Mouse (Mus musculus) bone marrow, adult 2 months (tissue): ENCODE results near the gene Abhd14a.

ENCODE experiments used
- CTCF ChIP-seq: fragments of 200-500 bp; IDR thresholded peaks from 2 replicates; pipeline ENCODE4 v1.5.1; 2011; ENCODE audit warnings: low read length, control low read depth; ENCODE audit not compliant: control insufficient read depth, insufficient read depth
- POLR2A ChIP-seq: fragments of 200-500 bp; IDR thresholded peaks from 2 replicates; pipeline ENCODE4 v1.6.1; 2011; ENCODE audit warnings: low read depth, mild to moderate bottlenecking, control low read depth, low read length, borderline replicate concordance; ENCODE audit not compliant: control insufficient read depth

GRCm38 (mm10) chr9:106402149-106402548 is 45.3 kb downstream of the Abhd14a start:
- TF ChIP-seq CTCF, result no peak
- no peak for TF ChIP-seq POLR2A
